Mouse (Mus musculus): ENCODE data around the gene Mink1. TPM values are rescaled to one million over a fixed set of nuclear protein-coding genes. Genes with fewer than 3 reads are reported as not detected.

The Mink1 gene
- total and polyA plus RNA-seq, 3 experiments: 14.3 to 89.8 (median 38.1) TPM

DNA sequence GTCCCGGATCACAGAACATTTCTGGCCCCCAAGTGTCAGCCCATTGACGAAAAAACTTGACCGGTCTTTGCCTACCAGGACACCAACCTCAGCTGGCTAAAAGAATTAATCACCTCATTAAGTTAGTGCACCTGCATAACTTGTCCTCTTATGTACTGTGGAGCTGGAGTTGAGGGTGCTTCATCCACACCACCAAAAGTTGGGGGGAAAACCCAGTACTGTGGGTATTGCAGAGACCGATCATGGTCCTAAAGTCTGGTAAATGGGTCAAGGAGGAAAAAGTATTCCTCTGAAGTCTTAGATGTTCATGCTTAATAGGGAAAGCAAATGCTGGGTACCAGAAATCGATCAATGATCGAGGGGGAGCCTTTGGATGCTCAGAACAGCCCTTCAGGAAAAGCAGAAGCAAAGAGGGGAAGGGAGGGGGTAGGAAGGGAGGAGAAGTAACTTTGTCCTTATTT is 90.2 kb downstream of the Mink1 start:
- Histone ChIP-seq H3K36me3 (replicated peaks) (peaks cover 62% of the 10 kb centered on the region), H3K4me3 (ENCODE audit: low read depth, low read length) (peak overlapping the region; percentile 100), H3K27me3 (ENCODE audit: insufficient read depth, low read length) (no peaks in the 10 kb centered on the region), H3K4me1 (ENCODE audit: insufficient read depth, low read depth, low read length) (peaks cover 78% of the 10 kb centered on the region), H3K9me3 (replicated peaks) (no peaks in the 10 kb centered on the region)
- ATAC-seq (ENCODE audit: extremely low read depth, insufficient number of reproducible peaks, low FRiP score, poor library complexity, severe bottlenecking) (no peak), DNase-seq (ENCODE audit: low spot score) (no peak)
- TF ChIP-seq CTCF (IDR thresholded peaks at IDR 0.05; ENCODE audit: low read depth, low read length) (no peak), TAL1 (conservative IDR thresholded peaks at IDR 0.05; ENCODE audit: low read depth, low read length) (no peak), GATA1 (IDR thresholded peaks at IDR 0.05; ENCODE audit: borderline replicate concordance, low read length) (no peak), POLR2AphosphoS5 (IDR thresholded peaks at IDR 0.05; ENCODE audit: insufficient replicate concordance, low read depth, low read length) (no peak), GATA2 (IDR thresholded peaks at IDR 0.05; ENCODE audit: borderline replicate concordance, low read depth, low read length) (no peak)

- H3K4me3 ChIP-seq (ENCODE audit: low read depth, low read length): peak overlapping the region; percentile 100
- peaks cover 79% of the 10 kb centered on the region for H3K4me1 ChIP-seq (ENCODE audit: insufficient read depth, low read depth, low read length)
- H3K9me3 ChIP-seq (replicated peaks): no peaks in the 10 kb centered on the region
- no peaks in the 10 kb centered on the region for H3K27me3 ChIP-seq (ENCODE audit: insufficient read depth, low read length)
- ATAC-seq (ENCODE audit: extremely low read depth, insufficient number of reproducible peaks, low FRiP score, poor library complexity, severe bottlenecking) (no peak), DNase-seq (ENCODE audit: low spot score) (peak; percentile 66)
- TF ChIP-seq CTCF (IDR thresholded peaks at IDR 0.05; ENCODE audit: low read depth, low read length) (no peak), POLR2AphosphoS5 (IDR thresholded peaks at IDR 0.05; ENCODE audit: insufficient replicate concordance, low read depth, low read length) (no peak), GATA2 (IDR thresholded peaks at IDR 0.05; ENCODE audit: borderline replicate concordance, low read depth, low read length) (no peak), GATA1 (IDR thresholded peaks at IDR 0.05; ENCODE audit: borderline replicate concordance, low read length) (no peak), TAL1 (conservative IDR thresholded peaks at IDR 0.05; ENCODE audit: low read depth, low read length) (no peak)
- H3K36me3 ChIP-seq (replicated peaks): peaks cover 63% of the 10 kb centered on the region
Measured at GRCm38 (mm10) chr11:70653345-70654197, 90.9 kb downstream of the Mink1 start.

- Histone ChIP-seq H3K9me3 (replicated peaks) (no peaks in the 10 kb centered on the region), H3K27me3 (ENCODE audit: insufficient read depth, low read length) (no peaks in the 10 kb centered on the region), H3K36me3 (replicated peaks) (peaks cover 63% of the 10 kb centered on the region), H3K4me3 (ENCODE audit: low read depth, low read length) (peak within 1 kb of the TSS; percentile 100), H3K4me1 (ENCODE audit: insufficient read depth, low read depth, low read length) (peaks cover 75% of the 10 kb centered on the region)
- ATAC-seq (ENCODE audit: extremely low read depth, insufficient number of reproducible peaks, low FRiP score, poor library complexity, severe bottlenecking) (0 out of 2 replicates have a peak, but pooled peaks have one; percentile 2), DNase-seq (ENCODE audit: low spot score) (peak; percentile 73)
- TF ChIP-seq CTCF (IDR thresholded peaks at IDR 0.05; ENCODE audit: low read depth, low read length) (no peak), TAL1 (conservative IDR thresholded peaks at IDR 0.05; ENCODE audit: low read depth, low read length) (no peak), GATA2 (IDR thresholded peaks at IDR 0.05; ENCODE audit: borderline replicate concordance, low read depth, low read length) (no peak), POLR2AphosphoS5 (IDR thresholded peaks at IDR 0.05; ENCODE audit: insufficient replicate concordance, low read depth, low read length) (no peak), GATA1 (IDR thresholded peaks at IDR 0.05; ENCODE audit: borderline replicate concordance, low read length) (no peak)
Measured at GRCm38 (mm10) chr11:70654198-70654922, 91.7 kb downstream of the Mink1 start, which contains the start of gene Pfn1. TSS of gene Pfn1 (minus strand) at chr11:70654644.

DNA sequence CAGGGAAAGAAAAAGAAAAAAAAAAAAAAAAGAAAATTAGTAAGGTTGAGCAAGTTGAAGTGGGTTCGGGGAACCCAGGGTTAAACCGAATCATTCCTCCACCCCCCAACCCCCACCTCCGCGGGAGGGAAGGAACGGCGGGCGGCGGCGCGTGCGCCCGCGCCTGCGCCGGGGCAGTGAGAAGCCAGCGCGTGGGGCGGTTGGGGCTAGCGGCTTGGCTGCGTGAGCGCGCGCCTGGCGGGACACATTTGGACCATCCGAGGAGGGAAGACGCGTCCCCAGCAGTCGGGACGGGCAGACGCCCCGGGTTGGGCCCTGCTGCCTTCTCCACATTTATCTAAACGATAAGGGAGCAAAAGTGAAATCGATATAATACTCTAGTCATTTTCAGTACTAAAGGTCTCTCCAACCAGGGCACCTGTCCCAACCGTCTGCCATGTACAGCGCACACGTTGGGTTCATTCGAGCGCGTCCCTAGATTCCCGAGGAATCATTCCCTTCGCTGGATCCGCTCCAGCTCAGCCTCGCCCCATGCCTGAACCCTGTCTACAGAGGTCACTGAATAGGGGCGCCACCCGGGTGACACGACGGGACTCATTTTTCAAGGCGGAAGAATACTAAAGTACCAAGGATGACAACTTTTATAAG is 92.4 kb downstream of the Mink1 start:
- H3K9me3 ChIP-seq (replicated peaks): no peaks in the 10 kb centered on the region
- peak; percentile 83 for DNase-seq (ENCODE audit: low spot score)
- H3K4me3 ChIP-seq (ENCODE audit: low read depth, low read length): peak overlapping the region; percentile 100
- peaks cover 62% of the 10 kb centered on the region for H3K36me3 ChIP-seq (replicated peaks)
- TF ChIP-seq GATA2 (IDR thresholded peaks at IDR 0.05; ENCODE audit: borderline replicate concordance, low read depth, low read length): no peak
- no peak for TF ChIP-seq TAL1 (conservative IDR thresholded peaks at IDR 0.05; ENCODE audit: low read depth, low read length)
- TF ChIP-seq GATA1 (IDR thresholded peaks at IDR 0.05; ENCODE audit: borderline replicate concordance, low read length): no peak
- TF ChIP-seq CTCF (IDR thresholded peaks at IDR 0.05; ENCODE audit: low read depth, low read length): no peak
- TF ChIP-seq POLR2AphosphoS5 (IDR thresholded peaks at IDR 0.05; ENCODE audit: insufficient replicate concordance, low read depth, low read length): no peak
- no peaks in the 10 kb centered on the region for H3K27me3 ChIP-seq (ENCODE audit: insufficient read depth, low read length)
- no peak for ATAC-seq (ENCODE audit: extremely low read depth, insufficient number of reproducible peaks, low FRiP score, poor library complexity, severe bottlenecking)
- H3K4me1 ChIP-seq (ENCODE audit: insufficient read depth, low read depth, low read length): peaks cover 69% of the 10 kb centered on the region

- DNase-seq (ENCODE audit: low spot score) (peak; percentile 65), ATAC-seq (ENCODE audit: extremely low read depth, insufficient number of reproducible peaks, low FRiP score, poor library complexity, severe bottlenecking) (peak; percentile 47)
- TF ChIP-seq GATA1 (IDR thresholded peaks at IDR 0.05; ENCODE audit: borderline replicate concordance, low read length) (no peak), CTCF (IDR thresholded peaks at IDR 0.05; ENCODE audit: low read depth, low read length) (no peak), GATA2 (IDR thresholded peaks at IDR 0.05; ENCODE audit: borderline replicate concordance, low read depth, low read length) (no peak), POLR2AphosphoS5 (IDR thresholded peaks at IDR 0.05; ENCODE audit: insufficient replicate concordance, low read depth, low read length) (no peak), TAL1 (conservative IDR thresholded peaks at IDR 0.05; ENCODE audit: low read depth, low read length) (no peak)
- peak overlapping the region; percentile 100 for H3K4me3 ChIP-seq (ENCODE audit: low read depth, low read length)
- peaks cover 60% of the 10 kb centered on the region for H3K36me3 ChIP-seq (replicated peaks)
- H3K4me1 ChIP-seq (ENCODE audit: insufficient read depth, low read depth, low read length): peaks cover 62% of the 10 kb centered on the region
- no peaks in the 10 kb centered on the region for H3K27me3 ChIP-seq (ENCODE audit: insufficient read depth, low read length)
- no peaks in the 10 kb centered on the region for H3K9me3 ChIP-seq (replicated peaks)
Measured at GRCm38 (mm10) chr11:70655571-70656455, 93.1 kb downstream of the Mink1 start.
